Mouse (Mus musculus): ENCODE results near the gene Apex2. TPM values are rescaled to one million over a fixed set of nuclear protein-coding genes. Genes with fewer than 3 reads are reported as not detected.

Gene Apex2
- 12.6 and 12.9 TPM in 2 replicates for polyA plus RNA-seq (2015; fragmentation: Nextera tagmentation; extraction: Ambion mirVana)

GRCm38 (mm10) chrX:150589696-150590095 is at the start of gene Apex2:
TSS of gene Apex2 (minus strand) at chrX:150589868.
- H3K9me3 ChIP-seq (replicated peaks; ENCODE audit: low read length) = no peaks in the 10 kb centered on the region
- peak within 1 kb of the TSS; percentile 58 for H3K4me2 ChIP-seq (ENCODE audit: low read length)
- no peak for DNase-seq (ENCODE audit: low spot score)
- no peaks in the 10 kb centered on the region for H3K36me3 ChIP-seq (ENCODE audit: insufficient read depth, low read length)
- no peaks in the 10 kb centered on the region for H3K27me3 ChIP-seq (ENCODE audit: insufficient read depth, low read length)
- peak within 1 kb of the TSS; percentile 48; the same call in 1 of the 2 replicates for H3K4me3 ChIP-seq (replicated peaks; ENCODE audit: low read depth, low read length)
- H3K27ac ChIP-seq = peak within 1 kb of the TSS; percentile 82; the same call in 1 of the 2 replicates
- no peak for TF ChIP-seq CTCF (IDR thresholded peaks at IDR 0.05; ENCODE audit: low read depth)
- H3K9ac ChIP-seq (ENCODE audit: low read depth, low read length) = no peak within 1 kb of the TSS
- WGBS = 76% methylated on average over 5 of the region's 5 CpGs
- no peaks in the 10 kb centered on the region for H3K4me1 ChIP-seq (replicated peaks; ENCODE audit: insufficient read depth, low read length)
- no peak for ATAC-seq (replicated peaks; ENCODE audit: low FRiP score, low read depth)

GRCm38 (mm10) chrX:150636421-150636820 is 46.8 kb upstream of the Apex2 start:
- H3K27ac ChIP-seq = no peak overlapping the region
- 74% methylated on average over 1 of the region's 1 CpGs for WGBS
- H3K4me2 ChIP-seq (ENCODE audit: low read length) = no peak overlapping the region
- H3K4me3 ChIP-seq (replicated peaks; ENCODE audit: low read depth, low read length) = no peak overlapping the region
- DNase-seq (ENCODE audit: low spot score) (no peak), ATAC-seq (replicated peaks; ENCODE audit: low FRiP score, low read depth) (no peak)
- no peaks in the 10 kb centered on the region for H3K4me1 ChIP-seq (replicated peaks; ENCODE audit: insufficient read depth, low read length)
- no peak for TF ChIP-seq CTCF (IDR thresholded peaks at IDR 0.05; ENCODE audit: low read depth)
- no peaks in the 10 kb centered on the region for H3K36me3 ChIP-seq (ENCODE audit: insufficient read depth, low read length)
- no peak overlapping the region for H3K9ac ChIP-seq (ENCODE audit: low read depth, low read length)
- H3K9me3 ChIP-seq (replicated peaks; ENCODE audit: low read length) = no peaks in the 10 kb centered on the region
- no peaks in the 10 kb centered on the region for H3K27me3 ChIP-seq (ENCODE audit: insufficient read depth, low read length)

- H3K36me3 ChIP-seq (ENCODE audit: insufficient read depth, low read length) = no peaks in the 10 kb centered on the region
- DNase-seq (ENCODE audit: low spot score) (no peak), ATAC-seq (replicated peaks; ENCODE audit: low FRiP score, low read depth) (no peak)
- H3K27ac ChIP-seq = no peak overlapping the region
- H3K27me3 ChIP-seq (ENCODE audit: insufficient read depth, low read length) = no peaks in the 10 kb centered on the region
- no peak overlapping the region for H3K4me3 ChIP-seq (replicated peaks; ENCODE audit: low read depth, low read length)
- no peak overlapping the region for H3K4me2 ChIP-seq (ENCODE audit: low read length)
- H3K9me3 ChIP-seq (replicated peaks; ENCODE audit: low read length) = no peaks in the 10 kb centered on the region
- TF ChIP-seq CTCF (IDR thresholded peaks at IDR 0.05; ENCODE audit: low read depth) = no peak
- H3K4me1 ChIP-seq (replicated peaks; ENCODE audit: insufficient read depth, low read length) = no peaks in the 10 kb centered on the region
- 89% methylated on average over 2 of the region's 2 CpGs for WGBS
- no peak overlapping the region for H3K9ac ChIP-seq (ENCODE audit: low read depth, low read length)
Observed at GRCm38 (mm10) chrX:150598882-150599281, 9.2 kb upstream of the Apex2 start.

GRCm38 (mm10) chrX:150595016-150595760 is 5.5 kb upstream of the Apex2 start:
- no peak for DNase-seq (ENCODE audit: low spot score)
- WGBS = 80% methylated on average over 9 of the region's 9 CpGs
- TF ChIP-seq CTCF (IDR thresholded peaks at IDR 0.05; ENCODE audit: low read depth) = no peak

GRCm38 (mm10) chrX:150594176-150594575 is 4.5 kb upstream of the Apex2 start:
- H3K4me3 ChIP-seq (replicated peaks; ENCODE audit: low read depth, low read length) = no peak overlapping the region
- H3K27me3 ChIP-seq (ENCODE audit: insufficient read depth, low read length) = no peaks in the 10 kb centered on the region
- DNase-seq (ENCODE audit: low spot score) (no peak), ATAC-seq (replicated peaks; ENCODE audit: low FRiP score, low read depth) (no peak)
- 96% methylated on average over 3 of the region's 3 CpGs for WGBS
- no peaks in the 10 kb centered on the region for H3K9me3 ChIP-seq (replicated peaks; ENCODE audit: low read length)
- no peak overlapping the region for H3K27ac ChIP-seq
- no peaks in the 10 kb centered on the region for H3K36me3 ChIP-seq (ENCODE audit: insufficient read depth, low read length)
- no peak overlapping the region for H3K9ac ChIP-seq (ENCODE audit: low read depth, low read length)
- no peak for TF ChIP-seq CTCF (IDR thresholded peaks at IDR 0.05; ENCODE audit: low read depth)
- no peak overlapping the region for H3K4me2 ChIP-seq (ENCODE audit: low read length)
- H3K4me1 ChIP-seq (replicated peaks; ENCODE audit: insufficient read depth, low read length) = no peaks in the 10 kb centered on the region

More at GRCm38 (mm10) chrX:150595016-150595760, 5.5 kb upstream of the Apex2 start:
- no peaks in the 10 kb centered on the region for H3K36me3 ChIP-seq (ENCODE audit: insufficient read depth, low read length)
- no peak overlapping the region for H3K4me2 ChIP-seq (ENCODE audit: low read length)
- H3K27me3 ChIP-seq (ENCODE audit: insufficient read depth, low read length) = no peaks in the 10 kb centered on the region
- no peak overlapping the region for H3K4me3 ChIP-seq (replicated peaks; ENCODE audit: low read depth, low read length)
- no peaks in the 10 kb centered on the region for H3K9me3 ChIP-seq (replicated peaks; ENCODE audit: low read length)
- no peak overlapping the region for H3K27ac ChIP-seq
- H3K9ac ChIP-seq (ENCODE audit: low read depth, low read length) = no peak overlapping the region
- H3K4me1 ChIP-seq (replicated peaks; ENCODE audit: insufficient read depth, low read length) = no peaks in the 10 kb centered on the region
- ATAC-seq (replicated peaks; ENCODE audit: low FRiP score, low read depth) = no peak

- Histone ChIP-seq H3K4me3 (replicated peaks; ENCODE audit: low read depth, low read length) (no peak overlapping the region), H3K9me3 (replicated peaks; ENCODE audit: low read length) (no peaks in the 10 kb centered on the region), H3K27ac (no peak overlapping the region), H3K4me2 (ENCODE audit: low read length) (no peak overlapping the region), H3K9ac (ENCODE audit: low read depth, low read length) (no peak overlapping the region), H3K4me1 (replicated peaks; ENCODE audit: insufficient read depth, low read length) (no peaks in the 10 kb centered on the region), H3K27me3 (ENCODE audit: insufficient read depth, low read length) (no peaks in the 10 kb centered on the region), H3K36me3 (ENCODE audit: insufficient read depth, low read length) (no peaks in the 10 kb centered on the region)
- TF ChIP-seq CTCF (IDR thresholded peaks at IDR 0.05; ENCODE audit: low read depth) = no peak
- 77% methylated on average over 12 of the region's 12 CpGs for WGBS
- DNase-seq (ENCODE audit: low spot score) (no peak), ATAC-seq (replicated peaks; ENCODE audit: low FRiP score, low read depth) (no peak)
Observed at GRCm38 (mm10) chrX:150593266-150594035, 3.8 kb upstream of the Apex2 start.
